Mouse (Mus musculus) liver, adult 10 weeks (tissue): ENCODE measurements around the gene Retn. TPM values are rescaled to one million over a fixed set of nuclear protein-coding genes. Genes with fewer than 3 reads are reported as not detected.

Source experiments
- polyA plus RNA-seq: library from polyadenylated mRNA; stranded (reverse); fragments of 350-450 nt; fragmentation: Illumina TruSeq; extraction: RNeasy Lipid Tissue Mini Kit (QIAGEN cat#74804); gene quantifications from one replicate; pipeline ENCODE4 v1.2.3, GENCODE M21; 2014; ENCODE audit warnings: low read depth, low replicate concordance

Retn gene
- polyA plus RNA-seq: 0.50 TPM

DNA sequence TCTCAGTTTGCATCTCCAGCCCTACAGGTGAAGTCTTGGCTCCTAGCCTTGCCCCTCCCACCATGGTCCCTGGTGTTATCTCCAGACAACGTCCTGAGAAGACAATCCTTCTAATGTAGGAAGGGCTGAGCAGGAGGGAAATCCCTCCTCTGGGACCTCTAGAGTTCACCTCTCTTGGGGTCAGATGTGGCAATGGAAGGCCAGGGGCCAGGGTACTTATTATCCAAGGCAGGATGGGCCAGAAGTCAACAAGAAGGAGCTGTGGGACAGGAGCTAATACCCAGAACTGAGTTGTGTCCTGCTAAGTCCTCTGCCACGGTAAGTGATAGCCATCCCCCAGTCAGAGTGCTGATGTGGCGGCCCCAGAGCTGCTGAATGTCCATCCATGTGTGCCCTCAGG is at the start of gene Retn:
Gene Retn, plus strand, starts transcription at position 245 of the 400 bp plus-strand sequence.

GRCm38 (mm10) chr8:3621199-3621970 is 34.2 kb upstream of the Retn start, which contains the start of the genes Xab2 and Pet100:
Gene Xab2, minus strand, starts transcription at chr8:3621316.
Gene Pet100, plus strand, starts transcription at chr8:3621548.

GRCm38 (mm10) chr8:3625445-3625844 is 30.1 kb upstream of the Retn start, which contains the start of gene Pcp2:
Gene Pcp2, minus strand, starts transcription at chr8:3625545.

DNA sequence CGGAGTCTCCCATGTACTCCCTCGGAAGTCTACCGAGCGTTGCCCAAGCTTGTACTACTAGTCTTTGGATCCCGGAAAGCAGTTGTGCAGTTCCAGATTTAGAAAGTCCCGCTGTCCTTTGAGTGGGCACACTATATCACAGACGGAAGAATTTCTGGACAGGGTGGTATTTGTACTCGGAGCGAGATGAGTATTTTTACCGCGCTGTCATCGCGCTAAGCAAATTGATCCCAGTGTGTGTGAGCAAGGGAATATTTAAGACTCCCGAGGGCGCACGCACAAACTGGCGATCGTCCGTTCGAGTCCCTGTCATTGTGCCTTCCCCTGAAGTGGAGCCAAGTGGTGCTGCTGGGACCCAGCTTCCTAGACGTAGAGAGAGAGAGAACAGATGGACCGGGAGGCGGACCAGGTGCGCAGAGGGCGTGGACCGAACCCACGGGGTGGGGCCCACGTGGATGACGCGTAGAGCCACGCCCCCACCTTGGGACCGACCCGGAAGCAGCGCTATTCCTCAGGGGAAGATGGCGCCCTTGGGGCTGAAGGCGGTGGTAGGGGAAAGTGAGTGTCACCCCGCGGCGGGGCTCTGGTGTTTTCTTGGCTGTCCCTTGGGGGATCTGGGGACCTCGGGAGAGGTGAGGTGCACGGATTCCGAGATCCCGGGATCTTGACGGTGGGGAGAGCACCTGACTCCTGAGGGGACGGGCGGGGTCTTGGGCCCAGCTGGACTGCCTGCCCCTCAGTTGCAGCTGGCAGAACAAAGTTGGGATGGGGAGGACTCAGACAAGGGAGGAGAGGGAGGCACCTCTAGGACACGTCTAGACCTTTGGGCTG is 24.7 kb upstream of the Retn start, which contains the start of gene Stxbp2:
Gene Stxbp2, plus strand, starts transcription at position 309 of the 831 bp plus-strand sequence.

DNA sequence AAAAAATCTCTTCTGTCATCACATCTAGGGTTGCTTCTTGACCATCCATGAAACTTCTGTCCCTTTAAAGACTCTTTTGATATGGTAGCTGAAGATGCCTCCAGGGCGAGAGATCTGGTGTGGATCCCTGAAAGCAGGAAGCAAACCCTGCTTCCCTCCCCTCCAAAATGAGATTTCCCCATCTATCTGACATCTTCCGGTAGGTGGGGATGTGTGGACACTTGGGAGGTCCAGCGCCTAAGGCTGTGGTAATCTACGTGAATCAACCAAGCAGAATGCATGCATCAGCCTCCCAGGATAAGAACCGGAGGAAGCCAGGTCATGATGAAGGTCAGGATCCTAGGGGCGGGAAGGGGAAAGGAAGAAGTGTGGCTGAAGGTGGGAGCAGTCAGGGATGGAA is 9.9 kb downstream of the Retn start, which contains the start of gene Mcemp1:
Gene Mcemp1, plus strand, starts transcription at position 248 of the 400 bp plus-strand sequence.

DNA sequence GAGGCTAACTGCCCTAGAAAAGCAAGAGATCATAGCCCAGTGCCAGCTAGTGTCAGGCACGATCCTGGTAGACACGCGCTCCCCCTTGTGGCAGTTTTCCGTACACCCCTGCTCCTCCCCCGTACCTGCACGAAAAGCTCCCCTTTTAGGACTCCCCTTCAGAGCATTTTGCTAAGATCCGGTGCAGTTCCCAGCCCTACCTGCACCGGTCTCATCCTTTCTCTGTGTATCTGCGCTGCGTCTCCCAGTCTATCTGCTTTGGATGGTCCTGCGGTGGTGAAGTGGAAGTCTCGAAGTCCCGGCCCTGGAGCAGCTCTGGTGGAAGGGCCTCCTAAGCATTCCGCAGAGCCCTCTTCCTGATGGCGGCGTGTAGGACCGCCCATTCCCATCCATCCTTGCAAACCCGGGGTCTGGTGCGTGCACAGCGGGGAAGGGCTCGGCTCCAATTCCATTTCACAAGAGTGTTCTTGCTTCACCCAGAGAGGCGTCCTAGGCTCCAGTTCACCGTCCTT is 16.5 kb downstream of the Retn start, which contains the start of gene Fcor:
Gene Fcor, minus strand, starts transcription at position 383 of the 512 bp plus-strand sequence.

DNA sequence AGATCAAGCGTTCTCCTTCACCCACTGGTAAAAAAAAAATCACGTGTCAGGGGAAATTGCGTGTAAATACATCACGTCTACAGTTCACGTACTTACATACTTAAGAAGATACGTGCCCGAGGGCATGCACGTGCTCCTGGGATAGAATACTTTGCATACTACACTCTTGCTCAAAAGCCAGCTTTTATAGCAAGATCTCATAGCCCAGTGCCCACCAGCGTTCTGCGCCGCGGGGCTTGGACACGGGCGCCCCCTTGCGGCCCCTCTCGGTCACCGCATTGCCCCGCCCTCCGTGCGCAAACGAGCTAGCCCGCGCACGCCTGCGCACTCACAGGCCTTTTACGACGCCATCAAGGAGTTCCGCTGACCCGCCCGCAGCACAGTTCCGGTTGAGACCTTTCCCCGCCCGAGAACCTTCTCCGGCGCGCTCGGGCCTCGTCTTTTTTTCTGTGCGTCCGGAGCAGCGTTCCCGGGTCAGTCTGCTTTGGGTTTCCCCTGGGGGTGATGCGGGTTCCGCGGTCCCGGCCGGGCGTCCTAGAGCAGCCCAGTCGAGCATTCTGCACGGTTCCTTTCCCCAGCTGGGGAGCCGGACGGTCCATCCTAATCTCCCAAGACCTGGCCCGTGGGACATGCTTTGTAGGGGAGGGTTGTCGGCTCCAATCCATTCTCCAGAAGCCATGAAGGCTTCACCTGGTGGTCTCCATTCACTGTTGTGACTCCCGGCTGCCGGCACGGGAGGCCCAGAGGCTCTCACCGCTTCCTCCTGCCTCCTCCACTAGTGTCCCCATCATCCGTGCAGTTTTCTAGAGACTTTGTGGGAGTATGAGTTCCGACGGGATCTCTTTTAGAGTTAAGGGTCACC is 20.8 kb downstream of the Retn start, which contains the start of gene Trappc5:
Gene Trappc5, plus strand, starts transcription at position 169 of the 862 bp plus-strand sequence.

GRCm38 (mm10) chr8:3694121-3694520 is 38.6 kb downstream of the Retn start, which contains the start of gene Fcer2a:
Gene Fcer2a, minus strand, starts transcription at chr8:3694175.

Other genes with a start within 250 kb of the Retn start
- gene Pex11g, start 188.1 kb upstream of the Retn start, polyA plus RNA-seq: 5.9 TPM
- not detected for gene Tex45, start 184.9 kb upstream of the Retn start, polyA plus RNA-seq
- gene Zfp358, start 162.6 kb upstream of the Retn start, polyA plus RNA-seq: 2.8 TPM
- gene Mcoln1, start 155.3 kb upstream of the Retn start, polyA plus RNA-seq: 12.2 TPM
- gene Pnpla6, start 140.4 kb upstream of the Retn start, polyA plus RNA-seq: 7.7 TPM
- 2.6 TPM for gene C330021F23Rik, start 87.8 kb upstream of the Retn start, polyA plus RNA-seq
- 1.3 TPM for gene Camsap3, start 68.5 kb upstream of the Retn start, polyA plus RNA-seq
- gene Xab2, start 34.5 kb upstream of the Retn start, polyA plus RNA-seq: 0.58 TPM
- gene Pet100, start 34.2 kb upstream of the Retn start, polyA plus RNA-seq: 26.2 TPM
- not detected for gene Pcp2, start 30.2 kb upstream of the Retn start, polyA plus RNA-seq
- 13.2 TPM for gene Stxbp2, start 24.8 kb upstream of the Retn start, polyA plus RNA-seq
- not detected for gene Mcemp1, start 10.0 kb downstream of the Retn start, polyA plus RNA-seq
- not detected for gene Fcor, start 16.6 kb downstream of the Retn start, polyA plus RNA-seq
- gene Trappc5, start 20.5 kb downstream of the Retn start, polyA plus RNA-seq: 3.7 TPM
- 0.42 TPM for gene Fcer2a, start 38.4 kb downstream of the Retn start, polyA plus RNA-seq
- 35.9 TPM for gene Clec4g, start 64.9 kb downstream of the Retn start, polyA plus RNA-seq
- 0.72 TPM for gene Cd209a, start 93.2 kb downstream of the Retn start, polyA plus RNA-seq
- gene Cd209e, start 198.5 kb downstream of the Retn start, polyA plus RNA-seq: not detected
- gene Cd209d, start 222.8 kb downstream of the Retn start, polyA plus RNA-seq: not detected